Mouse (Mus musculus): ENCODE data around the gene Ctsk.

DNA sequence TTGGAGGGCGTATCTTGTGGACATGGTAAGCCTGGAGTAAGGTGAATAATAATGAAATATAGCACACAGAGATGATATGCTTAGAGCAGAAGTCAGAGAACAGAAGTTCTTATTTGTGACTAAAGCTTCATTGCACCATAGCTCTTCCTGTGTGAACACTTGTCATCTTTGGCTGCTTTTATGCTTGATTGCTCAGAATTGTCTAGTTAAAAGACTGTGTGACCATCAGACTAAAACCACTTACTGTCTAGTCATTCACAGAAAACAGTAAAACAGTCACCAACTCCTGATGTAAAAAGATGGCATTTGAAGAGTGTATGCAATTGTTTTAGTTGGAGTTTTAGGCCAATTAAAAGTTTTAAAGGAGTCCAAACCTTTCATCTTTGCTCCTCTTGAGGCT, 20.1 kb upstream of the Ctsk start:
- no peak for TF ChIP-seq CTCF (IDR thresholded peaks at IDR 0.05; ENCODE audit: extremely low read depth, insufficient read length, insufficient replicate concordance, low read depth, low read length)
- no peak for TF ChIP-seq POLR2A (IDR thresholded peaks at IDR 0.05; ENCODE audit: low read depth, low read length)
